Mouse (Mus musculus) stomach, postnatal 0 days (tissue): ENCODE results near the gene Tmem104.

Experiments used
- CTCF ChIP-seq: IDR thresholded peaks from 2 replicates; pipeline ENCODE4 v1.5.1; 2016; ENCODE audit warnings: antibody characterized with exemption, low read depth, mild to moderate bottlenecking, moderate library complexity
- EP300 ChIP-seq: optimal IDR thresholded peaks from 2 replicates; pipeline ENCODE3; 2016; ENCODE audit warnings: antibody characterized with exemption

- no peak for TF ChIP-seq CTCF
- no peak for TF ChIP-seq EP300
Measured at GRCm38 (mm10) chr11:115257775-115258510, 70.7 kb downstream of the Tmem104 start.
